Mouse (Mus musculus) neutrophil, adult 83 days (primary cell): ENCODE results near the gene Aebp1. TPM values are rescaled to one million over a fixed set of nuclear protein-coding genes. Genes with fewer than 3 reads are reported as not detected.

ENCODE experiments used
- total RNA-seq, 2 experiments: library from RNA; stranded (reverse); gene quantifications; one replicate each; pipeline ENCODE4 v1.2.4; 2023

Aebp1 gene
- under 1 TPM in 1 of 2 experiments, not detected in 1; 0.13 TPM for total RNA-seq

DNA sequence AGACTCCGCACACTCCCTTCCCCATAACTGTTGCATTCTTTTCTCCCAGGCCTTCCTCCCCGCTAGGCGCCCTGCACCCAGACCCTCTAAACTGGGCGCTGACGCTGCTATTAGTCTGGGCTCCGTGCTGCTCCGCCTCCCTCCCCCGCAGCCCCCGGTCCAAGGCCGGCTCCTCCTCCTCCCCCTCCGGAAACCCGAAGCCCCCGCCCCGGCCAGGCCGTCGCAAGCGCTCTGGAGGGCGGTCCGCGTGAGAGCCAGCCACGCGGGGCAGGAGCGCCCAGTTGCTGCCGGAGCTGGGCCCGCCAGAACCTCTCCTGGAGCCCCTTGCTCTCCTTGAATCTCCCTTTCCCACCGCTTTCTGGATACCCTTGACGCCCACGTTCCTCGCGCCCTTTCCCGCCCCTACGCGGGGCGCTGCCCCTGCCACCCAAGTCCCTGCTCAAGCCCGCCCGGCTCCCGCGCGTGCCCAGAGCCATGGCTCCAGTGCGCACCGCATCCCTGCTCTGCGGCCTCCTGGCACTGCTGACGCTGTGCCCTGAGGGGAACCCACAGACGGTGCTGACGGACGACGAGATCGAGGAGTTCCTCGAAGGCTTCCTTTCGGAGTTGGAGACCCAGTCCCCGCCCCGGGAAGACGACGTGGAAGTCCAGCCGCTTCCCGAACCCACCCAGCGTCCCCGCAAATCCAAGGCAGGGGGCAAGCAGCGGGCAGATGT, at the start of gene Aebp1:
TSS of gene Aebp1 (plus strand) at position 270 of the 716 bp plus-strand sequence.

DNA sequence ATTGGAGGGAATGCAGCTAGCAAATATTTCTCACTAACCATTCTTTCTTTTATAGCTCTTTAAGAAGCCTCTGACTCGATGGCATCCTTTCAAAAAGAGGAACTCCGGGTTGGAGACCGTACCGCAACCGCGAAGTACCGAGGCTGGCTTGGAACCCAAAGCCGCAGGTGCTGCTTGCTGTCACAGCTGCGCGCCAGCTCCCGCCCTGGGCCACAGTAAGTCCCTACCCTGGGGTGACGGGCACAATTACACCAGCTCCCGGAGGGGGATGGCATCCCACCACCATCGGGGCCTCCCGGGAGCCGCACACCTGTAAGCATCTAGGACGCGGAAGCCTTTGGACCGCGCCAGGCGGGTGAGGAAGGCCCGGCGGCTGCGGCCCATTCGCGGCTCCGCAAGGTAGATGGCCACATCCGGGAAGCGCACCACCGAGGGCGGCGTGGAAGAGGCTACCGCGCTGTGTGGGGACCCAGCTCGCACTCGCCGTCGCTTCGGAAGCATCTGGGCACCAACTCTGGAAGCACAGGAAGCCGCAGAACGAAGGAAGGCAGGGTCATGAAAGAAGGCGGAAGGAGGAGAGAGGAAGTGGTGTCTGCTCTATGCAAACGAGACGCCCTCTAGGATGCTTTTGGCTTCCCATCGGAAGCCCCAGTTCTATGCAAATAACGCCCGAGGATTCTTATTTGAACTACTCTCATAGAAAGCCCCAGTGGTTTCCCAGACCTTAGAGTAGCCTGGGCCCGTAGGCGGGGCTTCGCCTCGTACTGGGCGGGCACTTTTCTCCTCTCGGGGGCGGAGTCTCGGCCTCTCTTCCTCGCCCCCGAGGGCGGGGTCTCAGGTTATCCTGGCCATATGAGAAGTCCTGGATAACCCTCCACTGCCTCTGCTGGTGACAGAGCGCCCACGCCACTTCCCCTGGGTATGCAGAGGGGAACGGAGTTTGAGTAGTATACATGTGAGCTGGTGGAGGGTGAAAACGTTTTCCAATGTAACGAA, 24.2 kb upstream of the Aebp1 start, which contains the start of gene Polm:
TSS of gene Polm (minus strand) at position 766 of the 996 bp plus-strand sequence.

DNA sequence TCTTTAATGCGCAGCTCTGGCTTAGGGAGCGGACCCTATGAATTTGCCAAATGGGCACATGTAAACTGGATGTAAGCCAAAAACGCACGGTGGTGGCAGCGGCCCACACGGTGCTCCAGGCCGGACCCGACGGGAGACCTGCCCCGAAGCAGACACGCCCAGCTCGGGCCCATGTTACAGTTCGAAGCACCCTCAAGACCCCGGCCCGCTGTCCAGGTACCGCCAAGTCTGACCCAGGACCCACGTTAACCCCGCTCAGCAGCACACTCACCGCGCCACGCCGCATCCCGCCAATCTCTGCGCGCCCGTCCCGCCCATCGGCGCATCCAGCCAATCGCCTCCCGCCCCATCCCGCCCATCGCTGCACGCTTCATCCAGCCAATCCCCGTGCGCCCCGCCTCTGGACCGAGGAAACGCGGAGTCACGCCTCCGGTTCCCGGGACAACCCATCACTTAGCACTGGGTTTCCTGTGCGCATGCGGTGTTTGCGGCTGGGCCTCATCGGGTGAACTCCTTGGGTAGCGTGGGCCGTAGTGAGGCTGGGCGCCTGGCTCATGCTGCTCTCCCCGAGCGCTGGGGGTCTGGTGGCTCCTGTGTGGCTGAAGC, 16.3 kb downstream of the Aebp1 start, which contains the start of gene Pold2:
TSS of gene Pold2 (minus strand) at position 372 of the 606 bp plus-strand sequence.

DNA sequence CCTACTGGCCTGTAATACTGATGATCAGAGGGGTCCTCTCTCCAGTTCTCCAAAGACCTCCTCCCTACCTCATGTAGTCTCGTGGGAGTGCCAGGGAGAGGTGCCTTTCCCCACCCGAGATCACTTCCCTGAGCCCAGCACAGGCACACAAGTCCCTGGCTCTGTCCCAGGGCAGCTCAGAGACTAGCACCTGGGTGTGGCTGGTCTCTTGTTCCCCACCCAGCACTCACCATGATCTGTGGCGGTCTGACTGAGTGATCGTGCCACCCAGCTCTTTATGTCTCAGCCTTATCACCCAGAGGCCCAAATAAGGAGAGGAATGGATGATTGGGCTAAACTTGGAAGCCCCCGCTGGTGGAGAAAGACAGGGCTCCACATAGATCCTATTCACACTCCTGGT, 36.8 kb downstream of the Aebp1 start, which contains the start of gene Myl7:
TSS of gene Myl7 (minus strand) at position 252 of the 400 bp plus-strand sequence.

Other genes with a start within 250 kb of the Aebp1 start
- 10 to 100 TPM; 42.1 to 43.1 TPM for gene Mrps24, start 146.3 kb upstream of the Aebp1 start, total RNA-seq
- 10 to 100 TPM; 10.3 to 14.8 TPM for gene Urgcp, start 99.6 kb upstream of the Aebp1 start, total RNA-seq
- 100 to 1,000 TPM; 153 to 168 TPM for gene Dbnl, start 73.5 kb upstream of the Aebp1 start, total RNA-seq
- gene Pgam2, start 58.2 kb upstream of the Aebp1 start, total RNA-seq, result not detected
- 10 to 100 TPM; 27.4 to 30.0 TPM for gene Polm, start 23.9 kb upstream of the Aebp1 start, total RNA-seq
- gene Pold2, start 16.3 kb downstream of the Aebp1 start, total RNA-seq, result 10 to 100 TPM; 31.5 to 36.2 TPM
- gene Myl7, start 36.8 kb downstream of the Aebp1 start, total RNA-seq, result not detected
- gene Gck, start 88.1 kb downstream of the Aebp1 start, total RNA-seq, result not detected
- 10 to 100 TPM; 55.3 to 63.3 TPM for gene Ykt6, start 93.7 kb downstream of the Aebp1 start, total RNA-seq
- 1 to 10 TPM in 1 of 2 experiments, under 1 TPM in 1; 0.75 to 1.3 TPM for gene Camk2b, start 204.4 kb downstream of the Aebp1 start, total RNA-seq